Mouse (Mus musculus) kidney, adult 2 months (tissue): ENCODE results near the gene Pate3. TPM values are rescaled to one million over a fixed set of nuclear protein-coding genes. Genes with fewer than 3 reads are reported as not detected.

Experiments
- DNase-seq: peaks from one replicate; pipeline ENCODE4 v3.0.0; 2021
- H3K27ac ChIP-seq: fragments of 200-500 bp; 2 replicates; pipeline ENCODE4 v1.5.1; 2012; ENCODE audit warnings: low read depth, low read length, control low read depth, inconsistent platforms; ENCODE audit not compliant: insufficient read depth
- H3K27me3 ChIP-seq: fragments of 200-500 bp; replicated peaks from 2 replicates; pipeline ENCODE4 v1.6.1; 2012; ENCODE audit warnings: mild to moderate bottlenecking, moderate library complexity, low read length, inconsistent platforms; ENCODE audit not compliant: control insufficient read depth, insufficient read depth
- H3K36me3 ChIP-seq: fragments of 200-500 bp; 2 replicates; pipeline ENCODE4 v1.6.1; 2012; ENCODE audit warnings: mild to moderate bottlenecking, moderate library complexity, low read length, inconsistent platforms; ENCODE audit not compliant: control insufficient read depth, insufficient read depth
- H3K4me1 ChIP-seq: fragments of 200-500 bp; 2 replicates; pipeline ENCODE4 v1.6.1; 2011; ENCODE audit warnings: low read length; ENCODE audit not compliant: control insufficient read depth, insufficient read depth
- H3K4me3 ChIP-seq: fragments of 200-500 bp; 2 replicates; pipeline ENCODE4 v1.5.1; 2011; ENCODE audit warnings: mild to moderate bottlenecking, low read depth, low read length, control low read depth; ENCODE audit not compliant: insufficient read depth
- CTCF ChIP-seq: fragments of 200-500 bp; conservative IDR thresholded peaks from 2 replicates; pipeline ENCODE4 v1.5.1; 2011; ENCODE audit warnings: low read depth, mild to moderate bottlenecking, control low read depth, low read length, moderate library complexity, mixed read lengths; ENCODE audit not compliant: insufficient read depth, insufficient read length
- POLR2A ChIP-seq: fragments of 200-500 bp; IDR thresholded peaks from one replicate; pipeline ENCODE4 v1.6.1; 2011; ENCODE audit warnings: low read depth, low read length, control low read depth
- WGBS: fragments of 180-500 bp; shearing (Covaris S2); methylation state at CpG from one replicate; pipeline ENCODE4 v1.1.7; 2018; 5-methylcytosine and 5-hydroxymethylcytosine counted together
- polyA plus RNA-seq: library from polyadenylated mRNA; depleted of rRNA; stranded (reverse); fragments of >200 nt; gene quantifications from 2 replicates; pipeline ENCODE4 v1.2.3, GENCODE M21; 2012; rRNA removed

The Pate3 gene
- polyA plus RNA-seq, 1 experiment, result not detected

- no peak for DNase-seq
- Histone ChIP-seq H3K4me3 (no peak overlapping the region), H3K27me3 (no peaks in the 10 kb centered on the region), H3K36me3 (no peaks in the 10 kb centered on the region), H3K4me1 (no peaks in the 10 kb centered on the region), H3K27ac (no peak overlapping the region)
- WGBS, result 65% methylated on average over 8 of the region's 8 CpGs
- TF ChIP-seq POLR2A (no peak), CTCF (no peak)
Measured at GRCm38 (mm10) chr9:35607647-35608405, 40.2 kb downstream of the Pate3 start.

Other genes with a start within 250 kb of the Pate3 start
- 3.7 and 4.0 TPM in 2 replicates for gene Cdon, start 227.1 kb downstream of the Pate3 start, polyA plus RNA-seq
- gene Gm1113, start 129.9 kb downstream of the Pate3 start, polyA plus RNA-seq, result not detected in 2 replicates
- 0.03 and 0.05 TPM in 2 replicates for gene Ddx25, start 89.7 kb downstream of the Pate3 start, polyA plus RNA-seq
- 2.1 and 2.8 TPM in 2 replicates for gene Pus3, start 89.6 kb downstream of the Pate3 start, polyA plus RNA-seq
- 0.05 TPM in 1 of 2 replicates, not detected in the other for gene Pate2, start 77.9 kb downstream of the Pate3 start, polyA plus RNA-seq
- gene Hyls1, start 77.8 kb downstream of the Pate3 start, polyA plus RNA-seq, result 0.81 and 0.87 TPM in 2 replicates
- gene Pate4, start 36.3 kb downstream of the Pate3 start, polyA plus RNA-seq, result not detected in 2 replicates
- not detected in 2 replicates for gene Pate1, start 39.2 kb upstream of the Pate3 start, polyA plus RNA-seq
- not detected in 2 replicates for gene Gm17677, start 92.8 kb upstream of the Pate3 start, polyA plus RNA-seq
- gene Gm17727, start 129.9 kb upstream of the Pate3 start, polyA plus RNA-seq, result not detected in 2 replicates
- gene Gm27235, start 141.9 kb upstream of the Pate3 start, polyA plus RNA-seq, result not detected in 2 replicates
- not detected in 2 replicates for gene D730048I06Rik, start 141.9 kb upstream of the Pate3 start, polyA plus RNA-seq
- not detected in 2 replicates for gene 9230110F15Rik, start 195.9 kb upstream of the Pate3 start, polyA plus RNA-seq